7 mouse cellular contexts compared by ENCODE assay signal in the genomic region with DNA sequence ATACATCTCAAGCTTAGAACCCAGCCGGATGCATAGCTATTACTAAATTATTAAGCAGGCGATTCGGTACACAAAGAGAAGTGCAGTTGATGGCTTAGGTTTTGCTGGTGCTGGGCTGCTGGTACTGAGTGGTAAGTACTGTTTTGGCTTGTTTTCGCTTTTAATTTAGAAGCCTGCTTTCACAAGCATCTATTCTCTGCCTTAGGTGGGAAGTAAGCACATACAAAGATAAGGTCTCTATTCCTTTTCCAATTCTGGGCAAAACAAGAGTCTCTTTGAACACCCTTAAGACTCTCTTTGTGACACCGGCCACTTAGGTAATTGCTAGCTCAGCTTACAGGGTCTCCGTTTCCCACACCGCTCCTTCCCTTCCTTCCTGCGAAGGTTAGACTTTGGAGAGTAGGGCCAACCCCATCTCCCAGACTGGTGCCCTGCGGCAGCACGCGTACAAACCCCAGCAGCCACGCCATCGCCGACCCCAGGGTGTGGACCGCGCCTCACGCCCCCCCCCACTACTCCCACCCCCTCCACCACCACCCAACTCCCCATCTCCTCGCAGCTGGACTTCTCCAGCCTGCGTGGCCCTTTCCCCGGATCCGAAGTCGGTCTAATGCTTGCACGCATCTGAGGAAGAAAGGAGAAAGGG. TPM values are rescaled to one million over a fixed set of nuclear protein-coding genes. Genes with fewer than 3 reads are reported as not detected.
A peak's percentile ranks its signal among the peaks of the same experiment; 100 is the strongest.
DNase-seq lines count a peak whose midpoint lies in the region; ATAC-seq and TF ChIP-seq lines count a peak whose summit lies in the region.

No protein-coding gene starts in this region.

- H3K27ac ChIP-seq in thymus, adult 2 months (ENCODE audit: control insufficient read depth, insufficient read depth, low read length) = no peak overlapping the region
- H3K27ac ChIP-seq in forebrain, embryonic 11.5 days (ENCODE audit: low read depth, low read length) = no peak overlapping the region
- H3K27ac ChIP-seq in liver, embryonic 11.5 days (ENCODE audit: low read depth, low read length) = no peak overlapping the region
- H3K27ac ChIP-seq in stomach, postnatal 0 days (replicated peaks) = peak overlapping the region; percentile 89

- peak overlapping the region; percentile 83 for H3K9ac ChIP-seq in forebrain, embryonic 11.5 days (ENCODE audit: low read length)
- H3K9ac ChIP-seq in liver, embryonic 11.5 days (ENCODE audit: low read depth, low read length) = peak overlapping the region; percentile 67
- H3K9ac ChIP-seq in stomach, postnatal 0 days (ENCODE audit: low read length) = peak overlapping the region; percentile 71

- ATAC-seq in forebrain, embryonic 11.5 days (replicated peaks; ENCODE audit: low FRiP score) = peak; percentile 59
- ATAC-seq in liver, embryonic 11.5 days (replicated peaks; ENCODE audit: low FRiP score) = peak; percentile 24
- no peak; the same call in 1 of the 2 replicates for ATAC-seq in stomach, postnatal 0 days (ENCODE audit: low FRiP score, low TSS enrichment)

- TF ChIP-seq CTCF in thymus, adult 2 months (IDR thresholded peaks at IDR 0.05; ENCODE audit: borderline replicate concordance, control insufficient read depth, extremely low read depth, insufficient read depth, low read length, poor library complexity) = no peak
- no peak for TF ChIP-seq CTCF in stomach, postnatal 0 days (IDR thresholded peaks at IDR 0.05; ENCODE audit: low read depth)

- H3K36me3 ChIP-seq in thymus, adult 2 months (ENCODE audit: control insufficient read depth, insufficient read depth, low read length) = no peaks in the 10 kb centered on the region
- no peaks in the 10 kb centered on the region for H3K36me3 ChIP-seq in forebrain, embryonic 11.5 days (ENCODE audit: control insufficient read depth, insufficient read depth, low read length)
- H3K36me3 ChIP-seq in liver, embryonic 11.5 days (ENCODE audit: control insufficient read depth, insufficient read depth, low read length) = no peaks in the 10 kb centered on the region
- H3K36me3 ChIP-seq in stomach, postnatal 0 days (ENCODE audit: control insufficient read depth, insufficient read depth, low read length) = no peaks in the 10 kb centered on the region

- H3K4me1 ChIP-seq in thymus, adult 2 months (replicated peaks; ENCODE audit: control insufficient read depth, insufficient read depth, low read length) = peaks cover 5% of the 10 kb centered on the region
- H3K4me1 ChIP-seq in forebrain, embryonic 11.5 days (replicated peaks; ENCODE audit: control insufficient read depth, insufficient read depth, low read length) = no peaks in the 10 kb centered on the region; the same call in 1 of the 2 replicates
- no peaks in the 10 kb centered on the region for H3K4me1 ChIP-seq in liver, embryonic 11.5 days (replicated peaks; ENCODE audit: control insufficient read depth, insufficient read depth, low read length)
- no peaks in the 10 kb centered on the region for H3K4me1 ChIP-seq in stomach, postnatal 0 days (replicated peaks; ENCODE audit: control insufficient read depth, insufficient read depth)

- peak overlapping the region; percentile 94 for H3K4me2 ChIP-seq in forebrain, embryonic 11.5 days (ENCODE audit: low read depth, low read length, severe bottlenecking)
- H3K4me2 ChIP-seq in liver, embryonic 11.5 days = peak overlapping the region; percentile 92
- H3K4me2 ChIP-seq in stomach, postnatal 0 days (replicated peaks; ENCODE audit: low read depth) = peak overlapping the region; percentile 91

- H3K4me3 ChIP-seq in thymus, adult 2 months (ENCODE audit: control insufficient read depth, insufficient read depth, low read length) = peak overlapping the region; percentile 58
- peak overlapping the region; percentile 60 for H3K4me3 ChIP-seq in forebrain, embryonic 11.5 days (ENCODE audit: low read depth, low read length)
- peak overlapping the region; percentile 66 for H3K4me3 ChIP-seq in liver, embryonic 11.5 days (ENCODE audit: low read depth, low read length)
- H3K4me3 ChIP-seq in stomach, postnatal 0 days (ENCODE audit: low read depth, low read length) = peak overlapping the region; percentile 70

- DNase-seq in thymus, adult 2 months = no peak
- no peak for DNase-seq in thymus, postnatal 10 days (ENCODE audit: low spot score in 2 of 2)
- DNase-seq in forebrain, embryonic 11.5 days (ENCODE audit: low spot score) = peak; percentile 61
- DNase-seq in liver, embryonic 11.5 days (ENCODE audit: low spot score) = no peak
- no peak for DNase-seq in stomach, postnatal 0 days (ENCODE audit: low spot score)
- DNase-seq in adrenal gland, adult 18-20 months (ENCODE audit: low spot score in 2 of 2) = no peak
- no peak for DNase-seq in layer of hippocampus, postnatal 25 days (ENCODE audit: extremely low spot score in 1 of 2, low spot score in 1 of 2)

- no peak for TF ChIP-seq POLR2A in thymus, adult 2 months (IDR thresholded peaks at IDR 0.05; ENCODE audit: control insufficient read depth, extremely low read depth, insufficient read depth, low read length, poor library complexity)

- no peaks in the 10 kb centered on the region; the same call in 1 of the 2 replicates for H3K27me3 ChIP-seq in thymus, adult 2 months (ENCODE audit: control insufficient read depth, insufficient read depth, low read length)
- H3K27me3 ChIP-seq in forebrain, embryonic 11.5 days (ENCODE audit: control insufficient read depth, insufficient read depth, low read length) = 0 out of 2 replicates have a peak, but pooled peaks cover 2% of the 10 kb centered on the region
- H3K27me3 ChIP-seq in liver, embryonic 11.5 days (replicated peaks; ENCODE audit: control insufficient read depth, insufficient read depth, low read length) = no peaks in the 10 kb centered on the region
- H3K27me3 ChIP-seq in stomach, postnatal 0 days (ENCODE audit: control insufficient read depth, insufficient read depth, low read length) = no peaks in the 10 kb centered on the region

- 8% methylated on average over 23 of the region's 23 CpGs for WGBS in thymus, adult 2 months
- WGBS in forebrain, embryonic 11.5 days = 5% methylated on average over 23 of the region's 23 CpGs
- WGBS in liver, embryonic 11.5 days = 3% methylated on average over 23 of the region's 23 CpGs
- WGBS in stomach, postnatal 0 days = 4% methylated on average over 20 of the region's 23 CpGs

- H3K9me3 ChIP-seq in forebrain, embryonic 11.5 days (ENCODE audit: control insufficient read depth, low read length) = no peaks in the 10 kb centered on the region
- H3K9me3 ChIP-seq in liver, embryonic 11.5 days (ENCODE audit: control insufficient read depth, low read length) = no peaks in the 10 kb centered on the region
- H3K9me3 ChIP-seq in stomach, postnatal 0 days (ENCODE audit: control insufficient read depth, low read length) = no peaks in the 10 kb centered on the region

- no peak for TF ChIP-seq EP300 in stomach, postnatal 0 days (optimal IDR thresholded peaks at IDR 0.05)

RNA-seq across cellular contexts. Expression of a gene that starts 0.4 kb away (rescaled TPM):
- 3.9 and 5.4 TPM in 2 replicates for polyA plus RNA-seq in thymus, adult 2 months (2012; rRNA removed)
- polyA plus RNA-seq in forebrain, embryonic 11.5 days (2014; fragmentation: Nextera tagmentation; extraction: Ambion mirVana) = 12.4 and 12.7 TPM in 2 replicates
- 7.6 and 7.7 TPM in 2 replicates for polyA plus RNA-seq in liver, embryonic 11.5 days (2014; fragmentation: Nextera tagmentation; extraction: Ambion mirVana)
- 19.6 and 22.2 TPM in 2 replicates for polyA plus RNA-seq in stomach, postnatal 0 days (2015; fragmentation: Nextera tagmentation; extraction: Ambion mirVana)
- total RNA-seq in adrenal gland, adult 18-20 months (2021) = 10 to 100 TPM; 25.2 to 31.4 TPM
- total RNA-seq in layer of hippocampus, postnatal 25 days (2021) = 10 to 100 TPM; 20.1 to 31.1 TPM
